Mouse (Mus musculus) spleen, adult 2 months (tissue): ENCODE results near the gene Cd300lf.

Experiments
- CTCF ChIP-seq: fragments of 200-500 bp; IDR thresholded peaks from 2 replicates; pipeline ENCODE4 v1.5.1; 2011; ENCODE audit warnings: mild to moderate bottlenecking, inconsistent platforms; ENCODE audit not compliant: insufficient read depth, insufficient read length, insufficient replicate concordance; ENCODE audit errors: extremely low read depth
- POLR2A ChIP-seq: fragments of 200-500 bp; IDR thresholded peaks from 2 replicates; pipeline ENCODE4 v1.6.1; 2011; ENCODE audit warnings: low read depth, low read length, inconsistent platforms

DNA sequence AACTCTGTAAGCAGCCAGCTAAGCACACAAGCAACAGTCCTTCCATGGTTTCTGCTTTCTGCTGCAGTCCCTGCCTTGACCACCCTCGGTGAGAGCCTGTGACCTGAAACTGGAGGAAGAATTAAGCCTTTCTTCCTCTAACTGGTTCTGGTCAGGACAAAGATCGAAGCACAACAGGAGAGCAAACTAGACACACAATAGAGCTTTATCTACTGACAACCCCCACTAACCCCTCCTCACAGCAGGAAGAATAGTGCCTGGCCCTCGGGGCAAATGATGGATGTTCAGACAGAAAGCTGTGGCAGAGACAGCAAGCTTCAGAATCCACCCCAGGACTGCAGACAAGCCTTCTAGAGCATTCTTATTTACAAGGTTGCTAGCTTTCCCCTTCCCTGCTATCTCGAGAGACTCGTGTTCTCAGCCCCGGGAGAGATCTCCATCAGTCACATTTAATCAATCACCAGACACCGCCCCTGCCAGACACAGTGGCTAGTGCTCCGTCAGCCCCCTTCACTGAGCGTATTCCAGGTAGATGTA lies 62.7 kb downstream of the Cd300lf start:
- no peak for TF ChIP-seq POLR2A
- TF ChIP-seq CTCF, result no peak
